Mouse (Mus musculus): ENCODE data around the gene Rbfox3. TPM values are rescaled to one million over a fixed set of nuclear protein-coding genes. Genes with fewer than 3 reads are reported as not detected.

Rbfox3 gene
- total and polyA plus RNA-seq, 3 experiments, result not detected

- H3K27me3 ChIP-seq (replicated peaks), result peaks cover 89% of the 10 kb centered on the region
- H3K79me2 ChIP-seq (replicated peaks; ENCODE audit: control insufficient read depth, extremely low read depth, insufficient read depth, poor library complexity, severe bottlenecking), result no peaks in the 10 kb centered on the region
- peaks cover 3 to 4% of the 10 kb centered on the region in 2 experiments; a peak in 3 of 4 replicates for H3K4me1 ChIP-seq (ENCODE audit: control insufficient read depth in 1 of 2, insufficient read depth in 2 of 2)
- H3K27ac ChIP-seq (ENCODE audit: insufficient read depth, low read depth), result no peak overlapping the region
- in situ Hi-C loops (cut with MboI; ENCODE audit: low pct_ligation_motif_present, low pct_unique_long_range_greater_than_20kb, low sequenced_read_pairs), result loop anchor here (25.0 kb wide), 1 partner anchor 301 kb away; the partner anchor contains the start of gene C1qtnf1
- TF ChIP-seq PAX5 (IDR thresholded peaks at IDR 0.05; ENCODE audit: low read length) (no peak), CTCF (conservative IDR thresholded peaks at IDR 0.05 in 1 of 2, IDR thresholded peaks at IDR 0.05 in 1 of 2; ENCODE audit: low read depth in 2 of 2, low read length in 2 of 2) (peak in 1 of 2 experiments; percentile 65; a peak in 2 of 4 replicates)
- H3K4me3 ChIP-seq (replicated peaks in 1 of 3; ENCODE audit: low read depth in 2 of 3, low read length in 2 of 3, poor library complexity in 1 of 3), result no peak overlapping the region
- no peak overlapping the region for H3K4me2 ChIP-seq (ENCODE audit: insufficient read depth, low read depth, poor library complexity, severe bottlenecking)
- H3K9me3 ChIP-seq (replicated peaks; ENCODE audit: low read length), result no peaks in the 10 kb centered on the region
- dilution Hi-C loops (cut with MboI; ENCODE audit: extremely low pct_ligation_motif_present, extremely low pct_unique_long_range_greater_than_20kb, low sequenced_read_pairs), result no loop called here
- no peaks in the 10 kb centered on the region for H3K36me3 ChIP-seq (replicated peaks in 1 of 2; ENCODE audit: control insufficient read depth in 1 of 2, insufficient read depth in 1 of 2, low read length in 1 of 2)
- no peak for DNase-seq (ENCODE audit: extremely low read depth)
- H3K9ac ChIP-seq (ENCODE audit: insufficient read depth, low read depth), result no peak overlapping the region
These were observed 173.6 kb downstream of the Rbfox3 start for GRCm38 (mm10) chr11:118737821-118738220.

DNA sequence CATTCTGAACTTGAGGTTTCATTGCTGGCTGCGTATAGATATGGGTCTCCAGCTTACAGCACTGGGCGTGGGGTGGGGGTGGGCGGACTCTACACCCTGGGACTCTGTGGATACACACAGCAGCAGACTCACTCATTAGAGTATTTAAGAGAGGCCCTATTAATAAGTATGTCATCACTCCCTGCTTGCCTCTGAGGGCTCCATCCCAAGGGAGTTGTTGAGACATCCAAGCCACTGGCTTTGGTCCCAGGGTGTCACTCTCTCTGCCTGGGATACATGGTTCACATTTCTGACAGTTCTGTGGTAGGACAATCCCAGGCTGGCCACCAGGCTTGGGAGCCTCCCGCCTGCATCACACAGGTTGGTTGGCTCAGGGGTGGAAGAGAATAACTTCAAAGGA lies 174.4 kb downstream of the Rbfox3 start:
- H3K27ac ChIP-seq (ENCODE audit: insufficient read depth, low read depth), result no peak overlapping the region
- TF ChIP-seq ETS1 (conservative IDR thresholded peaks at IDR 0.05; ENCODE audit: low read depth, low read length), result no peak
- no peak for TF ChIP-seq RAD21 (IDR thresholded peaks at IDR 0.05; ENCODE audit: low read depth, low read length)
- dilution Hi-C loops (cut with MboI; ENCODE audit: extremely low pct_ligation_motif_present, extremely low pct_unique_long_range_greater_than_20kb, low sequenced_read_pairs) (no loop called here), in situ Hi-C loops (cut with MboI; ENCODE audit: low pct_ligation_motif_present, low pct_unique_long_range_greater_than_20kb, low sequenced_read_pairs) (loop anchor here (25.0 kb wide), 1 partner anchor 300 kb away; the partner anchor contains the start of gene C1qtnf1)
- H3K27me3 ChIP-seq (replicated peaks), result peaks cover 91% of the 10 kb centered on the region
- H3K36me3 ChIP-seq (replicated peaks in 1 of 2; ENCODE audit: control insufficient read depth in 1 of 2, insufficient read depth in 1 of 2, low read length in 1 of 2), result no peaks in the 10 kb centered on the region
- no peaks in the 10 kb centered on the region for H3K79me2 ChIP-seq (replicated peaks; ENCODE audit: control insufficient read depth, extremely low read depth, insufficient read depth, poor library complexity, severe bottlenecking)
- H3K4me1 ChIP-seq (ENCODE audit: control insufficient read depth in 1 of 2, insufficient read depth in 2 of 2), result peaks cover 4% of the 10 kb centered on the region in 2 experiments; a peak in 3 of 4 replicates
- DNase-seq (ENCODE audit: extremely low read depth), result no peak
- H3K9ac ChIP-seq (ENCODE audit: insufficient read depth, low read depth), result no peak overlapping the region
- no peaks in the 10 kb centered on the region for H3K9me3 ChIP-seq (replicated peaks; ENCODE audit: low read length)
- no peak overlapping the region for H3K4me3 ChIP-seq (replicated peaks in 1 of 3; ENCODE audit: low read depth in 2 of 3, low read length in 2 of 3, poor library complexity in 1 of 3)
- H3K4me2 ChIP-seq (ENCODE audit: insufficient read depth, low read depth, poor library complexity, severe bottlenecking), result no peak overlapping the region

- peaks cover 0 to 4% of the 10 kb centered on the region in 2 experiments; a peak in 2 of 4 replicates for H3K4me1 ChIP-seq (ENCODE audit: control insufficient read depth in 1 of 2, insufficient read depth in 2 of 2)
- in situ Hi-C loops (cut with MboI; ENCODE audit: low pct_ligation_motif_present, low pct_unique_long_range_greater_than_20kb, low sequenced_read_pairs) (loop anchor here (25.0 kb wide), 1 partner anchor 294 kb away; the partner anchor contains the start of gene C1qtnf1), dilution Hi-C loops (cut with MboI; ENCODE audit: extremely low pct_ligation_motif_present, extremely low pct_unique_long_range_greater_than_20kb, low sequenced_read_pairs) (no loop called here)
- H3K9me3 ChIP-seq (replicated peaks; ENCODE audit: low read length), result peaks cover 12% of the 10 kb centered on the region
- no peak for DNase-seq (ENCODE audit: extremely low read depth)
- no peak overlapping the region for H3K4me3 ChIP-seq (replicated peaks in 1 of 3; ENCODE audit: low read depth in 2 of 3, low read length in 2 of 3, poor library complexity in 1 of 3)
- no peaks in the 10 kb centered on the region for H3K79me2 ChIP-seq (replicated peaks; ENCODE audit: control insufficient read depth, extremely low read depth, insufficient read depth, poor library complexity, severe bottlenecking)
- peaks cover 94% of the 10 kb centered on the region for H3K27me3 ChIP-seq (replicated peaks)
- no peak overlapping the region for H3K4me2 ChIP-seq (ENCODE audit: insufficient read depth, low read depth, poor library complexity, severe bottlenecking)
- no peaks in the 10 kb centered on the region for H3K36me3 ChIP-seq (replicated peaks in 1 of 2; ENCODE audit: control insufficient read depth in 1 of 2, insufficient read depth in 1 of 2, low read length in 1 of 2)
- H3K27ac ChIP-seq (ENCODE audit: insufficient read depth, low read depth), result no peak overlapping the region
- no peak overlapping the region for H3K9ac ChIP-seq (ENCODE audit: insufficient read depth, low read depth)
- TF ChIP-seq ELF1 (IDR thresholded peaks at IDR 0.05; ENCODE audit: low read depth, low read length) (no peak), ZC3H11A (IDR thresholded peaks at IDR 0.05; ENCODE audit: low read depth, low read length) (no peak), RAD21 (IDR thresholded peaks at IDR 0.05; ENCODE audit: low read depth, low read length) (no peak), RCOR1 (conservative IDR thresholded peaks at IDR 0.05; ENCODE audit: low read depth, low read length) (no peak), BHLHE40 (IDR thresholded peaks at IDR 0.05; ENCODE audit: low read depth, low read length) (peak; percentile 57), MXI1 (IDR thresholded peaks at IDR 0.05; ENCODE audit: low read depth, low read length) (no peak), ZMIZ1 (IDR thresholded peaks at IDR 0.05; ENCODE audit: low read depth, low read length) (no peak), CTCF (conservative IDR thresholded peaks at IDR 0.05 in 1 of 2, IDR thresholded peaks at IDR 0.05 in 1 of 2; ENCODE audit: low read depth in 2 of 2, low read length in 2 of 2) (no peak), POLR2A (IDR thresholded peaks at IDR 0.05; ENCODE audit: low read depth, low read length) (no peak), MYC (IDR thresholded peaks at IDR 0.05; ENCODE audit: low read depth, low read length) (no peak), PAX5 (IDR thresholded peaks at IDR 0.05; ENCODE audit: low read length) (no peak), CHD2 (IDR thresholded peaks at IDR 0.05; ENCODE audit: low read length) (no peak), ETS1 (conservative IDR thresholded peaks at IDR 0.05; ENCODE audit: low read depth, low read length) (no peak), MAZ (IDR thresholded peaks at IDR 0.05; ENCODE audit: low read depth, low read length) (no peak), TBP (conservative IDR thresholded peaks at IDR 0.05; ENCODE audit: low read depth, low read length) (no peak), SIN3A (IDR thresholded peaks at IDR 0.05; ENCODE audit: low read length) (no peak), MEF2A (IDR thresholded peaks at IDR 0.05; ENCODE audit: borderline replicate concordance, low read depth, low read length) (no peak), ZNF384 (IDR thresholded peaks at IDR 0.05; ENCODE audit: low read depth, low read length) (no peak), UBTF (IDR thresholded peaks at IDR 0.05; ENCODE audit: low read depth, low read length) (no peak), EP300 (IDR thresholded peaks at IDR 0.05; ENCODE audit: low read length) (peak; percentile 71), JUN (IDR thresholded peaks at IDR 0.05; ENCODE audit: insufficient read depth, low read depth, low read length) (peak; percentile 51), GABPA (IDR thresholded peaks at IDR 0.05; ENCODE audit: insufficient replicate concordance, low read depth, low read length) (no peak), ZKSCAN1 (IDR thresholded peaks at IDR 0.05; ENCODE audit: borderline replicate concordance, low read depth, low read length) (no peak), SMC3 (IDR thresholded peaks at IDR 0.05; ENCODE audit: low read depth, low read length) (no peak), USF2 (conservative IDR thresholded peaks at IDR 0.05; ENCODE audit: low read depth, low read length) (no peak), USF1 (IDR thresholded peaks at IDR 0.05; ENCODE audit: low read depth, low read length) (no peak)
These were observed 179.7 kb downstream of the Rbfox3 start for GRCm38 (mm10) chr11:118731655-118732054.

Data from CH12.LX (cell line).